Mouse (Mus musculus) CD4-positive naive resting alpha-beta T cell, adult 76 days (primary cell): ENCODE data around the gene Lrit3. TPM values are rescaled to one million over a fixed set of nuclear protein-coding genes. Genes with fewer than 3 reads are reported as not detected.

ENCODE experiments used
- total RNA-seq: library from RNA; stranded (reverse); gene quantifications from one replicate; pipeline ENCODE4 v1.2.4, GENCODE M21; 2023

Gene Lrit3
- total RNA-seq = not detected

DNA sequence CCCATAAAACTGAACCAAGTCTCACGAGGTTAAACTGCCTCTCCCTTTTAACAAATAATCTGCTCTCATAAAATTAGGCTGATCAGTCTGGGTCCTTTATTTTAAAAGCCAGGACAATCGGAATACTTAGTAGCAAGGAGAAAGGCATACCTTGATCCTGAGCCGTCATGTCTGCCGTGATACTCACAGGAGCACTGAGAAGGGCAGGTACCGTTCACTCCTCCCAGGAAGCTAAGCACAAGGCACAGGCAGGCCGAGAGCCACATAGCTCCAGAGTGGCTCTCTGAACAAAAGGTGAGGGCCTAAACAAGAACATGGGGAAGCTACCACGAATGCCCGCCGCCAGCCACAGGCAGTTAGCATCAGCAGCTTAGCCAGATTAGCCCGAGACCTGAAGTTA lies at the start of gene Lrit3:
Gene Lrit3, minus strand, starts transcription at position 266 of the 400 bp plus-strand sequence.

DNA sequence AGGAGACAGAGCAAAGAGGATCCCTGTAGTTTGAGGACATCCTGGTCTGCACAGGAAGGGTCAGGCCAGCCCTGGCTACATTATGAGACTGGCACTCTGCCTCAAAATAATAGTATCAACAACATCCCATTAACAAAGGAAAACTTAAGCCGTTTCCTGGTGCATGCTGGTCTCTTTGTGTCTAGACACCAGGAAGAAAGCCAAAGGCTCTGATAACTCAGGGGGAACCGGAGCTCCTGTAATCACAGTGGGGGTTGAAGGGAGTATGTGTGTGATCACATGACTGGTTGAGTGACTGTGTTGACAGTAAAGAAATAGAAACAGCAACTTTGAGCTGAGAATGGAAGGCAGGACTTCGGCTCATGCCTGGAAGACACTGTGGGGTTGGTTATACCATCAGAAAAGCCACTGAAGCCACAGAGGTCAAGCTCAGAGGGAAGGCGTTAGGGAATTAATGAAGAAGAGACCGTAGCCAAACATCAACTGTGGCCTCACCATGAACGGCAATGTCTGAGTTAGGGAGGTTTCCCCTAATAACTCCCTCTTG lies 31.6 kb upstream of the Lrit3 start, which contains the start of gene Cfi:
Gene Cfi, plus strand, starts transcription at position 497 of the 547 bp plus-strand sequence.

DNA sequence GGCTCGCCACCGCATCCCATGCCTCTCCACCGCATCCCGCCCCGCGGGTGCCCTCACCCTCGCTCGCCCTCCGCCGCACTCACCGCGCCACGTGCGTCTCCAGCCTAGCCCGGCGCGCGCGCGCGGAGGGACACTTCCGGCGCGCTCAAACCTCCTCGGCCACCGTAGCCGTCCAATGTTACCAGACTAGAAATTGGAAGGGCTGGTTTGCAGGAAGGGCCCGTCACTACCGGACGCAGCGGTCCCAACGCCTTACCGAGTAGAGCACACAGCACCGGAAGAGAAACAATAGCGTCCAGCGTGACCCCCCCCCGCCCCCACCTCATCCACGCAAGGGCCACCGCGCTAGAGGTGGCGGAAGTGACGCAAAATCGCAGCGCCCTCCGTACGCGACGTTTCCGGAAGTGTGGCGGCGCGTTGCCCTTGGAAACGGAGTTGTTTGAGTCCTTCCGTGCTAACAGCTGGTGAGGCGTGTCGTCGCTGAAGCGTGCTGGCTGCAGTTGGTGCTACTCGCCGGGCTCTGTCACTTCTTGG lies 27.3 kb upstream of the Lrit3 start, which contains the start of gene Gar1:
Gene Gar1, minus strand, starts transcription at position 362 of the 534 bp plus-strand sequence.

DNA sequence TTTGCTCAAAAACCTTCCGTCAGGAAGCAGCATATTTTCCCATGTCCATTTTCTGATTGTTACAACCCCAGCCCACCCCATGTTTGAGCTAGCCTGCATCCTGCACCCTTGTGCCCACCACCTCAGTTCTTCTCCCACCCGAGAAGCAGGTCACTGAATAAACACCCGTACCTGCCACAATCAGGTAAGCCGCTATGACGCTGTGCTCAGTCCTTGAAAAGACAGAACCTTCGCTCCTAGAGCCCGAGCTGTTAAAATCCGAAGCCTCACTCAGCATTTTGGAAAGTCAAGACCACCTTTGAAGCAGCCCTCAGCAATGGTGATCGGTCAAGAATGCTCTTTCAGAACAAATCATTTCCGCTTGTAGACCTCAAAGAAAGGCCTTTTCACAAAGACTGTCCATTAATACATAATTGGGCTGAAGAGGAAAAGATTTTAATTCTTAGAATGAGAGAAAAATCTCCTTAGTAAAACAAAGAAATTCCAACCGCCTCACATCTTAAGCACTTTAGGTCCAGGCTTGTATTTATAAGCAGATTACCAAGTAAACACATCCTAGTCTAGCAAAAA lies 18.5 kb upstream of the Lrit3 start, which contains the start of gene Rrh:
Gene Rrh, minus strand, starts transcription at position 382 of the 570 bp plus-strand sequence.

DNA sequence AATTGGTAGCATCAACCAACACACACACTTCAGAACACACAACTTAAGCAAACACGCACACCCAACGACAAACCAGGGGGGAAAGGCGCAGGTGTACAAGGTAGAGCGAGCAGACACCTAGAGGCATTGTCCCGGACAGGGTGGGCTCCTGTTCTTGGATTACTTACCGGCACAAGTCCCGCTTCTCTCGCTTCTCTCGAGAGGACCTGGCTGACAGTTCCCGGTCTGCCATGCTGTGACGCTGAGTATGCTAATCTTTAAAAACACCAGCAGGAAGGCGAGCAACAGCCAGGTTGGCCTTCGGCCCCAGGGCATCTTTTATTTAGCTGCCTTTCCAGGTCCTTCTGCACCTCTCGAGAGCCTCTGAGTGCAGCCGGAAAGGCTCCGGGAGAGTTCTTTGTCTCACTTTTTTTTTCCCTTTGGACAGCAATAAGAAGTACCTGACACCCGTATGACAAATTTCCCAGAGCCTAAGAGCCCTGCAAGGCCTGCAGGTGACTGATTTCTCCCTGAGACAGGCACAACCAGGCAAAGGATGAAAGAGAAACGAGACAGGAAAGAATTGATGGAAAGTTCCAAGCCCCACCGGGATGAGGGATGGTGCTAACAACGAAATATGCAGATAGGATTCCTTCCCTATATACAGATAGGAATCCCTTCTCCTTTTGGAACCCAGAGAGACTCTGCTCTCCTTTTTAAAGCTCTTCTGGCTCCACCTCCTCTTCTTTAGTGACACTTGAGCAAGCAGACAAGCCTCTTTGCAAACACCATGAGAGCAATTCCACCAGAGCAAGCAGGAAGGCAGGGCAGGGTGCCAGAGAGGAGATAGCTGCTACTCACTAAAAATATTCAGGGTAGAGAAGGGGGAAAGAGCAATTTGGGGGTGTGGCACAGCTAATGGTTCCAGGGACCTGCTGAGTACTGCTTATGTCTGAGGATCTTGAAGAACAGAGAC lies 48.9 kb downstream of the Lrit3 start, which contains the start of gene Egf:
Gene Egf, minus strand, starts transcription at position 667 of the 955 bp plus-strand sequence.

Other genes with a start within 250 kb of the Lrit3 start
- gene Egf, start 48.7 kb downstream of the Lrit3 start, total RNA-seq = 3.9 TPM
- gene Rrh, start 18.6 kb upstream of the Lrit3 start, total RNA-seq = 1.1 TPM
- 82.9 TPM for gene Gar1, start 27.4 kb upstream of the Lrit3 start, total RNA-seq
- gene Cfi, start 31.9 kb upstream of the Lrit3 start, total RNA-seq = not detected
- gene Pla2g12a, start 74.6 kb upstream of the Lrit3 start, total RNA-seq = 6.9 TPM
- 15.0 TPM for gene Casp6, start 97.4 kb upstream of the Lrit3 start, total RNA-seq
- 7.5 TPM for gene Mcub, start 166.2 kb upstream of the Lrit3 start, total RNA-seq